Mouse (Mus musculus) megakaryocyte, embryonic 14.5 days (primary cell): ENCODE measurements around the gene Prkaa2.

ENCODE experiments used
- FLI1 ChIP-seq: IDR thresholded peaks from 2 replicates; pipeline ENCODE4 v1.6.1; 2012; ENCODE audit warnings: low read length, inconsistent platforms, mixed read lengths
- GATA1 ChIP-seq: IDR thresholded peaks from 3 replicates; pipeline ENCODE4 v1.6.1; 2012; ENCODE audit warnings: mixed read lengths, low read length, inconsistent platforms, borderline replicate concordance

DNA sequence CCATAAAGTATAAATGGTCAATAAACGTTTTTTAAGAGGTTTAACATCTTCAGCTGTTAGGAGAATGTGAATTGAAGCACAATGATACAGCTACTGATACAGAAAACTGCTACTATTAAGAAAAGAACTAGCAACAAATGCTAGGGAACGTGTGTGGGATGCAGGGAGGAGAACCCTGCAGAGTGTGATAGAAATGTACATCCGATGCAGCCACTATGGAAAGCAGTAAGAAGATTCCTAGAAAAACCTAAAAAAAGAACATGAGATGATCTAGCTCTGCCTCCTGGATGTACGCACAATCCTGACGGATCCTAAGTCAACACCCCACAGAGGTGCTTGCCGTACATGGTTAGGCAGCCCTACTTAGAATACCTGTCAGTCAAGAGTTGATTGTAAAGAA lies 82.4 kb downstream of the Prkaa2 start:
- TF ChIP-seq FLI1 (no peak), GATA1 (no peak)
